Mouse (Mus musculus) frontal cortex, postnatal 14 days (tissue): ENCODE data around the gene Slc1a1.

Experiments
- DNase-seq, 2 experiments: peaks; one replicate each; pipeline ENCODE4 v3.0.0; 2022; ENCODE audit warnings: low spot score in 2 of 2

The Slc1a1 gene

DNA sequence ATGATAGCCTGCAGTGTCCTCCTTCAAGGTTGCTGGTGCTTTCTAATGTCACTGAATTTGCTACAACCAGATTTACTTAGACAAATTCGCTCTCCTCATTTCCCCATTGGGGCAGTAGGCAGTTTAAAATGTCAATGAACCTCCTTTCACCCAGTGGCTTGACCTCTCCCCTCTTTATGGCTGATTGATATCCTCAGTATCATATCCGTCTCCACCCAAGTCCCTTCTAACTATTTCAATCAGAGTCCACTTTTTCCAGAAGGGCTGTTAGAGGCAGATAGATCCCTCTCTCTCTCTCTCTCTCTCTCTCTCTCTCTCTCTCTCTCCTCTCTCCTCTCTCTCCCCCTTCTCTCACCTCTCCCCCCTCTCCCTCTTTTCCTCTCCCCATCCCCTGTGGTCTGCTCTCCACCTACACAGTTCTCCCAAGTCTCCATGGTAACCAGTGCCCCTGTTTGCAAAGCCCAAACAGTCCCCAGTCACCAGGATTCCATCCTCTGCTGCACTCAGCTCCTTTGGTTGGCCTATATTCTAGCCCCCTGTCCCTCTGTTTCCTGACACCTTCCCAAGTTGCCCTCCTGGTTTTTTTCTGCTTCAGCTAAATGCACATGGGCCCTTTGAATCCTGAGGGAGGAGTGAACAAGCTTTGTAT is 80.9 kb downstream of the Slc1a1 start:
- no peak for DNase-seq

DNA sequence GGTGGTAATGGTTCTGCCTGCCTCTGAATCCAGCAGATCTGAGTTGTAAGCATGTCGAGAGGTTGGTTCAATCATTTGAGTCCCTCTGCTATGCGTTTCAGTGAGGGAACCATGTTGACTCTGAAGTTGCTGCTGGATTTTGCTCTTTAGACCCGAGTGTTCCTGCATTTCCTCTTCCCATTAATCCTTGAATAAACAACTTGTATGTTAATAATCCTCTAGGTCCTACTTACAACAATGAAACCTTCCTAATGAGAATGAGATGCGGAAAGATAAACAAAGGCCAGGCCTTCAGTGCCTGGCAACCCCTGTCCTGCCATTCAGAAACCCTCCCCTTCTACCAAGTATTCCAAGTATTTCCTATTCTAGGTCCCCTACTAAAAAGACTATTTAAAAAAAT is 81.6 kb downstream of the Slc1a1 start:
- DNase-seq = no peak

DNA sequence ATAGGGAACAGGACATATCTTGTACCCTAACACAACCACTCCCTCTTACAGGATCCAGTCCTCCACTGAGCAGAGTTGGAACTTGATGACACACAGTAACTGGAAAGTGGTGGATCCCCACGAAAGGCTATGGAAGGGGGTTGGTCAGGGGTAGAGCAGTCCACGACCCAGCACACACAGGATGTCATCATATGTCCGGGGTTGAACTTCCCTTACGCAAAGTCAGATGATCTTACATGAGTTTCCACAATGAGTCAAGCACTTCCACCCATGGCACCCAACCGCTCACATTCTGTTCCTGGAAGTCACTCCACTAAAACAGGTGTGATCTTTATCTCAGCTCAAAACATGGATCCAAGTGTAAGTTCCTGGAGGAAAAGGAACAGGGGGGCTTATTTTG is 83.0 kb downstream of the Slc1a1 start:
- no peak for DNase-seq

DNA sequence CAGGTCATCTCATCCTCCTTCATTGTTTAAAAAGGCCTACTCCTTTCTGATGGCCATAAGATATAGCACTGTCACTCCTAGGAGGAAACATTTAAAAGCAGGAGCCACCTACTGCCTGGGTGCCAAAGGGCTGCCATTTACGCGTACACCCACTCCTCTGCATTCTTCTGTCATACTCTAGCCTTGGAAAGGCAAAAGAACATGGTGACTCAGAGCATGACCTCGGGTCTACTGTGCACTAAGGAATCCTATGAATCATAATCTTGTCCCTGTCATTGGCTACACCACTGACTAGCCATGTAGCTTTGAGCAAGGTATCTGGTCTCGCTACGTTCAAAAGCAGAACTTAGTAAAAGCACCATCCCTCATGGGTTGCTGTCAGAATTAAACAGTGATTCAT is 91.5 kb downstream of the Slc1a1 start:
- DNase-seq = no peak

DNA sequence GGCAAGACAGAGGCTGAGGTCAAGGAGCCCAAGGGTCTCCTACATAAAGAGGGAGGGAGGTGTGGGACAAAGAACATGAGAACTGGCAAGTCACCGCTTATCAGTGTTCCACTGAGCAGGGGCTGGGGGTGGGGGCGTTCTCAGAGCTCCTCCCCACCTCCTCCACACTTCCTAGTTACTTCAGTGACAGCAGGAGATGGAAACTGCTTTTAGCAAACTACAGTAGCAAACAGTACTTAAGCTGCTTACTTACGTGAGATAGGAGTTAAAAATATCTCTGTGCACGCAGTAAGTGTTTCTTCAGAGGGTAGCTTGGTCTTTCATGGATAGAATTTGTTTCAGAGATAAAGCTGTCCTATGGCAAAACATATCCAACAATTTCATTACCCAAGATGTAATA is 92.5 kb downstream of the Slc1a1 start:
- DNase-seq = no peak

DNA sequence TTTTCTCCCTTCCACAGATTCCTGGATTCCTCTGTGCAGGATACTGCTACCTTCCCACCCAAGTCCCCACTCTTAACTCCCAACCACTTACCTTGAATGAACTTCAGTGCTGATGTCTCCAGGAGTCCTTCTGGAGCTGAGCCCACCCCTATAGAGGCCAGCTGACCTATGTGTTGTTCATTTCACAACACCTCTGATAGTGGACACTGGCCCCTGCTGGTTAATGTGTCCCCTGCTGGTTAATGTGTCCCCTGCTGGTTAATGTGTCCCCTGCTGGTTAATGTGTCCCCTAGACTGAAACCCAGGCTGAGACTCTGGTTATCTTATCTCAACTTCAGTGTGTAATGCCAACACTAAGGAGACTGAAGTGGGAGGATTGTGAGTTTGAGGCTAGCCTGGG is 94.2 kb downstream of the Slc1a1 start:
- DNase-seq = no peak

DNA sequence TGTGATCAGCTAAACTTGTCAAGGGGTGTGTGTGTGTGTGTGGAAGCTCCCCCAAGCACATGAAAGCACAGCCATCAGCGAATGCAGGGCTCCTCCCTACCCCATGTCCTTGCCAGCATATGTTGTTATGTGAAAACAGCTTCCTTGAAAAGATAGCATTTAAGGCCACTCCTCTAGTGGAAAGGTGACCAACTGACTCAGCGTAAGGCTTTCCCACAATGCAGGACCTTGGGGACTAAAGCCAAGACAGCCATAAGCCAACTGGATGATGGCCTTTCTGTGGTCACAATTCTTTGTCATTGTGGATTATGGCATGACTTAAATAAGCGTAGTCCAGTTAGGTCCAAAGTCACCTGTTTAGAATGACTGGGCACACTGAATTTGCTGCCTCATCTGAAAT is 100.0 kb downstream of the Slc1a1 start:
- DNase-seq = no peak

DNA sequence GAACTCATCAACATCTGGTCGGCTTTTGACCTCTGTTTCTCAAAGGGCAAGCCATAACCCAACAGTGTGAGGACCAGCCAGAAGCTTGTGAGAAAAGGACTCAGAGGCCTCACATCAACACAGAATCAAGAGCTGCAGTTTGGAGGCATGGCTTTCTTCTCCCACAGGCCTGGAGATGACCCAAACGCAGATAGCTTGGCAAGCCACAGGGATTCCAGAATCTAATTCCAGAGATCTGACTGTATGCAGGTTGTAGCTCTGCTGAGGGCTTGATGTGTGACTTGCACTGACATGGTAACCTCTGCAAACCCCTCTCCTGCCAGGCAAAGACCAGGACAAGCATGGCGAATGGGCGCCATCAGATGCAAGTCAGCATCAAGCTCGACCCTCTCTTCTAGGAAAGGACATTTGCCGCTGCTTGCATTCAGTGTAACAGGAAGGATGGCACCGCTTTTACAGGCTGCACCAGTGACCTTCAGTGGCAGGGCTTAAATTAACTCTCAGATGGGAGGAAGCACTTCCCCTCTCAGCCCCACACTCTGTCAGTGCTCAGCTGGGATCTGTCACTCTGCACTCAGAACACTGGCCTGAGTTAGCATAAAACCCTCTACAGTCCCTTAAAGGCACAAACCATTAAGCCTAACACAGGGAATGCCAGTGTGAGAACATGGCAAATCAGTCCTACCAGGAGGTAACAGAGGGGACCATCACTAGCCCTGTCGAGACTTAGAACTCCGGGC is 105.5 kb downstream of the Slc1a1 start:
- DNase-seq = no peak

DNA sequence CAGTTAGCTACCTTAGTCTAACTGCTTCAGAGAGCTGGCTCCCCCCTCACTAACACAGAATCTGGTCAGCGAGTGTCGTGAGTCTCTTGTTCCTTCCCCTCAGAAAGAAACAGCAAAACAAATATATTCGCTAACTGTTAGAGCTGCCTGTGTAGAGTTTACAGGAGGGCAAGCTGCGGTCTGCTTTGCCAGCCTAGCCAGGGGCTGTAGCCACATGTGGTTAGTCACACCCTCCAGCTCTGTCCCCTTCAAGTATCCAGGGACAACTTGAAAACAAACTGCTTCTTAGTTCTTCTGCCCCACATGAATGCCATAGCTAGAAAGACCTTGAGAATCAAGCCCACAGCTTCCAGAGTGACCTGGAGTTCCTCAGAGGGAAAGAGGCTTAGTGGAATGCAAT is 106.4 kb downstream of the Slc1a1 start:
- DNase-seq = no peak

DNA sequence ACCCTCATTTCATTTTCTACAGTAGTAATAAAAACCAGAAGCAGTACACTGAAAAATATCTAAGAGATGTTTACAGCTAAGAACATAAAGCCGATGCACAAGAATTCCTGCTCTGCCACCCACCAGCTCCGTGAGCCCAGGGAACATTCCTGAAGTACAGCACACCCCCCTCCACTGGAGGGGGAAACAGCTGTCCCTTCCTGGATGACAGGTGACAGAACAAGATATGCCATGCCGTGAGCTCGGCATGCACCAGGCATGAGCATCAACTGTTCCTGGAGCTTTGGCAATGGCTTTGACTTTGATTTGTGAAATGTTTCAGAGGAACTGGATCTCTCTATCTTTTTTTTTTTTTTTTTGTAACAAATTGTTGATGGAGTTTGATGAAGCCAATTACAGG is 111.9 kb downstream of the Slc1a1 start:
- no peak for DNase-seq

DNA sequence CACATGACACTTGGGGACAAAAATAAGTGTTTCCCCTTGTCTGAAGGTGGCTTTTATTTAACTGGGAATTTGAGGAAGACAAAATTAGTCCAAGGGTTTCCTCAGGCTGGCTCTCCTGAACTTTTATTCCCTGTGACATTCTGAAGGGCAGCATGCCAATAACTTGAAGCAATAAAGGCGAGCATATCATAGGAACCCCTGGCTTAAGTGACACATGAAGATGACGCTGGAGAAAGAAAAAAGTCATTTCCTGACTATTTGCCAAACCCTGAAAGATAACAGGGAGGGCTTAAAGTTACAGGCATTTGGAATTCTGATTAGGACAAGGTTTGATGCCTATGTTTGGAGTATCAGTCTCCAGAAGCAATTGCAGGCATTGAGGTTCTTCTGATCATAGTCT is 112.5 kb downstream of the Slc1a1 start:
- no peak for DNase-seq

DNA sequence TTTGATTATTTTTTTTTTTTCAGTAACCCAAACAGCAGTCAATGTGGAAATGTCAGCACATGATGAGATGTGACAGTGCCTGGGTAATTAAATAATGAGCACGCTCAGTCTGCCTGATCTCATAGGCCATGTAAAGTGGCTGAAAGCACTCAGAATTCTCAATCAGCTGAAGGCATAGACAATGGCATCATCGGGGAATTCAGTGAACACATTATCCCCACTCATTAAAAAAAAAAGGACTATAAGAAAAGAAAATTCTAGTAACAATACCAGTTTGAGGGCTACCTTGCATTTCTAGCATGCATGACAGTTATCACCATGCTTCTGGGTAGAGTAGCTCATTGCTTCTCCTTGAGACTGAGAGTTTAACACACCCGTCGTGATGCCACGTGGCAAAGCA is 116.4 kb downstream of the Slc1a1 start:
- DNase-seq = no peak

DNA sequence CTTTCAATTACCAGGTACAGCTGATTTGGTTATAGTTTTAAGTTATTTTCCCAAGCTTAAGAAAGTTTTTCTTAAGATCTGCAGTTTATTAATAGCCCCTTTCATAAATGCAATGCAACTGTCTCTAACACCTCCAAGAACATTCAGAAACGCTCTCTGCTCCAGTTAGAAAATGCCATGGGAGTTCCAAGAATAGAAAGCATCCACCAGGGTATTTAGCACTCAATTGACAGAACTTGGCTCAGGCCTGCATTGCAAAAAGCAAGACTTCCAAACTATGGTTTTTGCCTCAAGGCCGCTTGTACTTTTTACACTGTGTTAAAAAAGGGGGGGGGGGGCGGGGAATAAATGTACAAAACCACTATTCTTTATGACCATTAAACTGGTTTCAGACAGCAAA is 128.3 kb downstream of the Slc1a1 start:
- no peak for DNase-seq

DNA sequence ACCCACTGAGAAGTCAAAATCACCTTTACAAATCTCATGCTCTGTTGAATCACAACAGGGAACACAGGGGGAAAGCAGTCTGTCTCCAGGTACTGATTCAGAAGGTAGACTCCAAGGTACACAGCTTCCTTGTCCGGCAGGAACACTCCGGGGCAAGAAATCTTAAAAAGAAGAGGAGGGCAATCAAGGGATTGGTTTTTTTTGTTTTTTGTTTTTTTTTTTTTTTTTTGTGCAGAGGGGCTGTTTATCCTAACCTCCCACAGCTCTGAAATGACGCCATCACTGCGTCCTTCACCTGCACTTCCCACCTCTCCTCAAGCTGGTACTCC is 128.6 kb downstream of the Slc1a1 start:
- no peak for DNase-seq
